Mouse (Mus musculus) limb, embryonic 14.5 days (tissue): ENCODE results near the gene Zdhhc6. TPM values are rescaled to one million over a fixed set of nuclear protein-coding genes. Genes with fewer than 3 reads are reported as not detected.

Source experiments
- ATAC-seq: fragments of 200-750 bp; cut with Nextera tagmentation; 2 replicates; pipeline ENCODE4 v1.8.0; 2017; ENCODE audit warnings: low read depth, moderate number of reproducible peaks, moderate TSS enrichment; ENCODE audit not compliant: low FRiP score
- DNase-seq: peaks from one replicate; pipeline ENCODE4 v3.0.0-alpha.2; 2015; ENCODE audit warnings: low spot score
- H3K27ac ChIP-seq: fragments of 300-500 bp; sonication (generic); replicated peaks from 2 replicates; pipeline ENCODE4 v1.5.1; 2014; ENCODE audit warnings: low read depth, mild to moderate bottlenecking, low read length, moderate library complexity, mixed read lengths
- H3K27me3 ChIP-seq: fragments of 300-500 bp; sonication (generic); 2 replicates; pipeline ENCODE4 v1.6.1; 2014; ENCODE audit warnings: low read length, mixed read lengths; ENCODE audit not compliant: control insufficient read depth, insufficient read depth
- H3K36me3 ChIP-seq: fragments of 300-500 bp; sonication (generic); 2 replicates; pipeline ENCODE4 v1.6.1; 2014; ENCODE audit warnings: mild to moderate bottlenecking, low read length, moderate library complexity, mixed read lengths; ENCODE audit not compliant: control insufficient read depth, insufficient read depth
- H3K4me1 ChIP-seq: fragments of 300-500 bp; sonication (generic); 2 replicates; pipeline ENCODE4 v1.6.1; 2014; ENCODE audit warnings: antibody characterized with exemption, low read length, mixed read lengths; ENCODE audit not compliant: control insufficient read depth, insufficient read depth
- H3K4me2 ChIP-seq: fragments of 300-500 bp; sonication (generic); replicated peaks from 2 replicates; pipeline ENCODE4 v1.6.1; 2014; ENCODE audit warnings: low read depth, mild to moderate bottlenecking, low read length, moderate library complexity; ENCODE audit not compliant: severe bottlenecking
- H3K4me3 ChIP-seq: fragments of 300-500 bp; sonication (generic); replicated peaks from 2 replicates; pipeline ENCODE4 v1.5.1; 2014; ENCODE audit warnings: low read length
- H3K9ac ChIP-seq: fragments of 300-500 bp; sonication (generic); 2 replicates; pipeline ENCODE4 v1.6.1; 2014; ENCODE audit warnings: mild to moderate bottlenecking, low read depth, low read length, moderate library complexity; ENCODE audit not compliant: severe bottlenecking
- H3K9me3 ChIP-seq: fragments of 300-500 bp; sonication (generic); 2 replicates; pipeline ENCODE4 v1.6.1; 2016; ENCODE audit warnings: low read length; ENCODE audit not compliant: control insufficient read depth
- POLR2A ChIP-seq: fragments of 200-500 bp; IDR thresholded peaks from 2 replicates; pipeline ENCODE4 v1.8.0; 2012; ENCODE audit warnings: inconsistent platforms, mild to moderate bottlenecking, moderate library complexity, borderline replicate concordance; ENCODE audit not compliant: insufficient read depth, insufficient read length; ENCODE audit errors: extremely low read depth
- WGBS: fragments of 180-500 bp; shearing (Covaris S2); extraction: QIAGEN DNeasy Blood & Tissue Kit; methylation state at CpG from one replicate; pipeline ENCODE4 v1.1.7; 2014; 5-methylcytosine and 5-hydroxymethylcytosine counted together
- polyA plus RNA-seq, 2 experiments: library from polyadenylated mRNA; depleted of rRNA in 1 of 2; stranded (reverse) in 1 of 2; unstranded in 1 of 2; fragments of >200 nt; fragmentation: Nextera tagmentation in 1 of 2; extraction: Ambion mirVana in 1 of 2; gene quantifications; 2 replicates each; pipeline versions ENCODE4 v1.2.1 to v1.2.3; 2012 to 2014

The Zdhhc6 gene
- polyA plus RNA-seq, 2 experiments, result 32.6 to 78.9 TPM

DNA sequence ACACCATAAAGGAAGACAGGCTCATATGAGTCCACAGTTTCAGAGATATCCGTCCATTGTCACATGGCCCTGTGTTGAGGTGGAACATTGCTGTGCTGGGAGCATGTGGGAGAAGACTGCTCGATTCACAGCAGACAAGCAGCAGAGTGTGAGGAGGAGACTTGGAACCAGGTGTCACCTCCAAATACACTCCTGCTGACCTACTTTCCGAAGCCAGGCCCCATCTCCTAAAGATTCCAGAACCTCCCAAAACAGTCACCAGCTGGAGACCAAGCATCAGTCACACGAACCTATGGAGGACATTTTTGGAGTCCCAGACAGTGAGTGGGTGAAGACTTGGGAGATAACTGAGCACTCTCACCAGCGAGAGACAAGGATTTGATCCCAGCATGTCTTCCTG, 79.3 kb downstream of the Zdhhc6 start:
- Histone ChIP-seq H3K4me3 (no peak overlapping the region), H3K36me3 (no peaks in the 10 kb centered on the region), H3K27me3 (no peaks in the 10 kb centered on the region), H3K27ac (no peak overlapping the region), H3K4me1 (no peaks in the 10 kb centered on the region), H3K4me2 (no peak overlapping the region), H3K9me3 (no peaks in the 10 kb centered on the region), H3K9ac (no peak overlapping the region)
- 74% methylated on average over 5 of the region's 5 CpGs for WGBS
- ATAC-seq (no peak), DNase-seq (no peak)
- TF ChIP-seq POLR2A, result no peak

GRCm38 (mm10) chr19:55236026-55236425, 79.8 kb downstream of the Zdhhc6 start:
- no peak for TF ChIP-seq POLR2A
- ATAC-seq, result no peak
- no peak overlapping the region for H3K4me2 ChIP-seq
- no peak overlapping the region for H3K4me3 ChIP-seq
- no peak overlapping the region for H3K27ac ChIP-seq
- H3K4me1 ChIP-seq, result no peaks in the 10 kb centered on the region
- WGBS, result 41% methylated on average over 2 of the region's 2 CpGs
- H3K9ac ChIP-seq, result no peak overlapping the region
- H3K36me3 ChIP-seq, result no peaks in the 10 kb centered on the region
- no peaks in the 10 kb centered on the region for H3K27me3 ChIP-seq
- no peak for DNase-seq
- H3K9me3 ChIP-seq, result no peaks in the 10 kb centered on the region

- Histone ChIP-seq H3K27ac (no peak overlapping the region), H3K36me3 (no peaks in the 10 kb centered on the region), H3K4me2 (no peak overlapping the region), H3K4me1 (no peaks in the 10 kb centered on the region), H3K9me3 (no peaks in the 10 kb centered on the region), H3K4me3 (no peak overlapping the region), H3K9ac (no peak overlapping the region), H3K27me3 (no peaks in the 10 kb centered on the region)
- TF ChIP-seq POLR2A, result no peak
- DNase-seq (no peak), ATAC-seq (no peak)
- 76% methylated on average over 8 of the region's 8 CpGs for WGBS
These were observed 83.7 kb downstream of the Zdhhc6 start for GRCm38 (mm10) chr19:55232136-55232535.

DNA sequence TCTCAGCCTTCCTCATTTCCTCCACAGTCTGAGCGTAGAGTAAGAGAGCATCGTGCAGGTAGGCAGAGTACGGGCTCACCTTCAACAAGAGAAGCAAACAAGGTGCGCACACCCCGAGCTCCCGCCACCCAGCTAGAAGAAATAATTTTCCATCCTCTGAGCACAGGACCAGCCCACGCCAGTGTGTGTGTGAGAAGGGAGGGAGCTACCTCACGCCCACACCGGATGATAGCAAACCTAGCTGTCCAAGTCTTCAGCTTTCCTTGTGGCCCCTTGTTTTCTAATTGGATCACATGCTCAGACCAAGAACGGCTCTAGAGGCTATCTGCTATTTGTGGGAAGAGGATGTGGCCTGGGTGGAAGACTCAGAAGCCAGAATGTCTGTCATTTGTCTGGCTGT, 84.8 kb downstream of the Zdhhc6 start:
- DNase-seq, result no peak
- Histone ChIP-seq H3K9me3 (no peaks in the 10 kb centered on the region), H3K27me3 (no peaks in the 10 kb centered on the region), H3K36me3 (no peaks in the 10 kb centered on the region), H3K9ac (no peak overlapping the region), H3K4me2 (no peak overlapping the region), H3K4me1 (no peaks in the 10 kb centered on the region), H3K27ac (no peak overlapping the region), H3K4me3 (no peak overlapping the region)
- ATAC-seq, result no peak
- TF ChIP-seq POLR2A, result no peak
- 81% methylated on average over 10 of the region's 10 CpGs for WGBS

- Histone ChIP-seq H3K27me3 (no peaks in the 10 kb centered on the region), H3K4me2 (no peak overlapping the region), H3K9me3 (no peaks in the 10 kb centered on the region), H3K27ac (no peak overlapping the region), H3K9ac (no peak overlapping the region), H3K4me1 (no peaks in the 10 kb centered on the region), H3K36me3 (no peaks in the 10 kb centered on the region), H3K4me3 (no peak overlapping the region)
- TF ChIP-seq POLR2A, result no peak
- 78% methylated on average over 7 of the region's 7 CpGs for WGBS
- no peak for ATAC-seq
- no peak for DNase-seq
These were observed 88.7 kb downstream of the Zdhhc6 start for GRCm38 (mm10) chr19:55227135-55227534.

DNA sequence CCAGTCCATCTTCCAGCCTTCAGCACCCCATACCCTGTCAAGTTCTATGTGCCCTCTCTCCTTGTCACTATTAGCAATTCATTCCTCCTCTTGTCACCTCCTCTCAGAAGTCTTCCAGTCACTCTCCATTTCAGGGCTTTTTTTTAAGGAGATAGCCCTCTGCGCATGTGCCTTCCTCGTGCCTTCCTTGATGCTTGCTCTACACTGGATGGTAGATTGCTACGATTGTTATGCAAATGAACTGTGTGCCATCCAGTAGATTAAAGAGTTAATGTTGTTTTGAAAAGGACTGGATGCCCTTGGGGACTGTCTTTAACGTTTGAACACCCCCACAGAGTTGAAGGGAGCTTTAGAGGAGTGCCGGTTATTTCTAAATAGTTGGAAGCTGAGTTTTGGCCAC, 89.2 kb downstream of the Zdhhc6 start:
- H3K4me3 ChIP-seq, result no peak overlapping the region
- no peak overlapping the region for H3K9ac ChIP-seq
- H3K27ac ChIP-seq, result no peak overlapping the region
- H3K36me3 ChIP-seq, result no peaks in the 10 kb centered on the region
- no peaks in the 10 kb centered on the region for H3K9me3 ChIP-seq
- 71% methylated on average over 5 of the region's 5 CpGs for WGBS
- ATAC-seq, result no peak
- DNase-seq, result no peak
- no peak for TF ChIP-seq POLR2A
- H3K4me1 ChIP-seq, result no peaks in the 10 kb centered on the region
- no peak overlapping the region for H3K4me2 ChIP-seq
- no peaks in the 10 kb centered on the region for H3K27me3 ChIP-seq
